Comparison of ENCODE assay signal across 13 mouse cellular contexts in genomic region chr11:119970021-119970851, GRCm38 (mm10). TPM values are rescaled to one million over a fixed set of nuclear protein-coding genes. Genes with fewer than 3 reads are reported as not detected.
DNase-seq lines count a peak whose midpoint lies in the region; ATAC-seq lines count a peak whose summit lies in the region.
"Had no signal": no experiment of that assay in that cellular context is flagged by ENCODE, and none has a peak within 500 bp of the region (broad histone marks: within the 10 kb centered on the region; RNA-seq: fewer than 3 reads in every experiment).

No protein-coding gene starts in this region.

- no peaks in the 10 kb centered on the region for H3K36me3 ChIP-seq in neural tube, embryonic 11.5 days (ENCODE audit: control insufficient read depth, insufficient read depth, low read length)
- H3K36me3 ChIP-seq in hindbrain, embryonic 10.5 days: peaks cover 10% of the 10 kb centered on the region
- H3K36me3 ChIP-seq in midbrain, embryonic 10.5 days: peaks cover 3% of the 10 kb centered on the region

- ATAC-seq in neural tube, embryonic 11.5 days (ENCODE audit: insufficient read depth, low FRiP score, low TSS enrichment): no peak

- H3K4me1 ChIP-seq in neural tube, embryonic 11.5 days (ENCODE audit: control insufficient read depth, insufficient read depth, low read length): peaks cover 5% of the 10 kb centered on the region; the same call in 1 of the 2 replicates
- H3K4me1 ChIP-seq in hindbrain, embryonic 10.5 days (replicated peaks): peaks cover 49% of the 10 kb centered on the region
- peaks cover 44% of the 10 kb centered on the region for H3K4me1 ChIP-seq in midbrain, embryonic 10.5 days

- WGBS in neural tube, embryonic 11.5 days: 58% methylated on average over 12 of the region's 12 CpGs
- WGBS in hindbrain, embryonic 10.5 days: 57% methylated on average over 12 of the region's 12 CpGs
- 58% methylated on average over 12 of the region's 12 CpGs for WGBS in midbrain, embryonic 10.5 days

- peak; percentile 33 for DNase-seq in neural tube, embryonic 11.5 days (ENCODE audit: low spot score)
- DNase-seq in neural tube, embryonic 10.5 days (ENCODE audit: extremely low spot score, low spot score): no peak
- peak; percentile 22 for DNase-seq in hindbrain, embryonic 10.5 days (ENCODE audit: low spot score)
- peak; percentile 45 for DNase-seq in midbrain, embryonic 10.5 days (ENCODE audit: low spot score)
- DNase-seq in retina, postnatal 1 day: peak; percentile 58
- DNase-seq in ovary, adult 18-20 months (ENCODE audit: low spot score): no peak
- DNase-seq in heart, adult 11 months: no peak
- DNase-seq in gastrocnemius, postnatal 25 days: no peak
- DNase-seq: gastrocnemius, adult 2 months; heart, postnatal 14 days; lung, embryonic 14.5 days had no signal

- H3K27ac ChIP-seq in neural tube, embryonic 11.5 days (ENCODE audit: low read depth, low read length): no peak overlapping the region
- H3K27ac ChIP-seq in hindbrain, embryonic 10.5 days: peak overlapping the region; percentile 62
- H3K27ac ChIP-seq in midbrain, embryonic 10.5 days (replicated peaks): peak overlapping the region; percentile 50
- H3K27ac ChIP-seq: gastrocnemius, adult 2 months; kidney, postnatal 0 days had no signal

- H3K9me3 ChIP-seq in neural tube, embryonic 11.5 days (ENCODE audit: control insufficient read depth, low read length): no peaks in the 10 kb centered on the region
- H3K9me3 ChIP-seq in hindbrain, embryonic 10.5 days: no peaks in the 10 kb centered on the region
- no peaks in the 10 kb centered on the region for H3K9me3 ChIP-seq in midbrain, embryonic 10.5 days (replicated peaks)

- no peak overlapping the region for H3K4me2 ChIP-seq in neural tube, embryonic 11.5 days (ENCODE audit: low read depth)
- H3K4me2 ChIP-seq: lung, embryonic 14.5 days had no signal

- H3K27me3 ChIP-seq in neural tube, embryonic 11.5 days (ENCODE audit: control insufficient read depth, insufficient read depth, low read length): no peaks in the 10 kb centered on the region
- H3K27me3 ChIP-seq in hindbrain, embryonic 10.5 days (ENCODE audit: insufficient read depth, poor library complexity, severe bottlenecking): no peaks in the 10 kb centered on the region
- no peaks in the 10 kb centered on the region for H3K27me3 ChIP-seq in midbrain, embryonic 10.5 days (ENCODE audit: low read depth, poor library complexity, severe bottlenecking)

- no peak overlapping the region for H3K4me3 ChIP-seq in neural tube, embryonic 11.5 days (ENCODE audit: low read depth, low read length)
- no peak overlapping the region for H3K4me3 ChIP-seq in hindbrain, embryonic 10.5 days
- no peak overlapping the region for H3K4me3 ChIP-seq in midbrain, embryonic 10.5 days
- H3K4me3 ChIP-seq: gastrocnemius, adult 2 months; myocyte had no signal

- H3K9ac ChIP-seq in neural tube, embryonic 11.5 days (ENCODE audit: low read length): no peak overlapping the region
- H3K9ac ChIP-seq: lung, embryonic 14.5 days had no signal

RNA-seq across cellular contexts. Expression of gene Baiap2, which starts 27.7 kb away (rescaled TPM):
- 11.9 and 12.6 TPM in 2 replicates for polyA plus RNA-seq in neural tube, embryonic 11.5 days (2014; fragmentation: Nextera tagmentation; extraction: Ambion mirVana)
- polyA plus RNA-seq in hindbrain, embryonic 10.5 days (2016; fragmentation: Nextera tagmentation; extraction: Ambion mirVana): 9.8 and 11.0 TPM in 2 replicates
- polyA plus RNA-seq in midbrain, embryonic 10.5 days (2016; fragmentation: Nextera tagmentation; extraction: Ambion mirVana): 9.4 and 11.3 TPM in 2 replicates
- total RNA-seq in gastrocnemius, postnatal 25 days (2021): 1 to 10 TPM; 2.2 to 3.4 TPM

RNA-seq across cellular contexts. Expression of gene Chmp6, which starts 57.0 kb away (rescaled TPM):
- polyA plus RNA-seq in neural tube, embryonic 11.5 days (2014; fragmentation: Nextera tagmentation; extraction: Ambion mirVana): 89.6 and 92.1 TPM in 2 replicates
- polyA plus RNA-seq in hindbrain, embryonic 10.5 days (2016; fragmentation: Nextera tagmentation; extraction: Ambion mirVana): 112 and 114 TPM in 2 replicates
- 116 and 118 TPM in 2 replicates for polyA plus RNA-seq in midbrain, embryonic 10.5 days (2016; fragmentation: Nextera tagmentation; extraction: Ambion mirVana)
- total RNA-seq in gastrocnemius, postnatal 25 days (2021): 10 to 100 TPM; 25.6 to 28.2 TPM

Comparison
In these comparisons a context has a peak if more than half of its experiments do, and no peak if none do; other contexts are left out.
1. DNase-seq: peak in neural tube, embryonic 11.5 days (single experiment), hindbrain, embryonic 10.5 days (single experiment), midbrain, embryonic 10.5 days (single experiment) and retina, postnatal 1 day (single experiment); none in neural tube, embryonic 10.5 days (single experiment), ovary, adult 18-20 months (single experiment), heart, adult 11 months (single experiment) and gastrocnemius, postnatal 25 days (single experiment).